Mouse (Mus musculus) heart, embryonic 13.5 days (tissue): ENCODE measurements around the gene Plxna4. TPM values are rescaled to one million over a fixed set of nuclear protein-coding genes. Genes with fewer than 3 reads are reported as not detected.
A peak's percentile ranks its signal among the peaks of the same experiment; 100 is the strongest.

Source experiments
- ATAC-seq: fragments of 200-750 bp; cut with Nextera tagmentation; 2 replicates; pipeline ENCODE4 v1.8.0; 2017; ENCODE audit warnings: moderate TSS enrichment; ENCODE audit not compliant: insufficient number of reproducible peaks, low FRiP score, low TSS enrichment; ENCODE audit errors: extremely low read depth
- H3K27ac ChIP-seq: fragments of 300-500 bp; sonication (generic); replicated peaks from 2 replicates; pipeline ENCODE4 v1.5.1; 2015; ENCODE audit warnings: moderate library complexity, mild to moderate bottlenecking, inconsistent platforms
- H3K27me3 ChIP-seq: fragments of 300-500 bp; sonication (generic); replicated peaks from 2 replicates; pipeline ENCODE4 v1.6.1; 2015; ENCODE audit warnings: mild to moderate bottlenecking, inconsistent platforms
- H3K36me3 ChIP-seq: fragments of 300-500 bp; sonication (generic); 2 replicates; pipeline ENCODE4 v1.6.1; 2015; ENCODE audit warnings: mild to moderate bottlenecking, inconsistent platforms
- H3K4me1 ChIP-seq: fragments of 300-500 bp; sonication (generic); 2 replicates; pipeline ENCODE4 v1.6.1; 2015; ENCODE audit warnings: inconsistent platforms
- H3K4me2 ChIP-seq: fragments of 300-500 bp; sonication (generic); 2 replicates; pipeline ENCODE4 v1.6.1; 2015; ENCODE audit warnings: inconsistent platforms, mild to moderate bottlenecking, moderate library complexity
- H3K4me3 ChIP-seq: fragments of 300-500 bp; sonication (generic); 2 replicates; pipeline ENCODE4 v1.5.1; 2015; ENCODE audit warnings: moderate library complexity, mild to moderate bottlenecking, inconsistent platforms
- H3K9ac ChIP-seq: fragments of 300-500 bp; sonication (generic); 2 replicates; pipeline ENCODE4 v1.6.1; 2015; ENCODE audit warnings: inconsistent platforms, mild to moderate bottlenecking, moderate library complexity
- H3K9me3 ChIP-seq: fragments of 300-500 bp; sonication (generic); 2 replicates; pipeline ENCODE4 v1.6.1; 2016; ENCODE audit warnings: inconsistent platforms
- whole genome bisulfite sequencing: fragments of 180-500 bp; shearing (Covaris S2); methylation state at CpG from one replicate; pipeline ENCODE4 v1.1.7; 2015; ENCODE audit warnings: mixed read lengths; 5-methylcytosine and 5-hydroxymethylcytosine counted together
- polyA plus RNA-seq: library from polyadenylated mRNA; unstranded; fragments of >200 nt; fragmentation: Nextera tagmentation; extraction: Ambion mirVana; gene quantifications from 2 replicates; pipeline ENCODE4 v1.2.1, GENCODE M21; 2015

Gene Plxna4
- polyA plus RNA-seq, 1 experiment from 2014 or later: 5.5 TPM

DNA sequence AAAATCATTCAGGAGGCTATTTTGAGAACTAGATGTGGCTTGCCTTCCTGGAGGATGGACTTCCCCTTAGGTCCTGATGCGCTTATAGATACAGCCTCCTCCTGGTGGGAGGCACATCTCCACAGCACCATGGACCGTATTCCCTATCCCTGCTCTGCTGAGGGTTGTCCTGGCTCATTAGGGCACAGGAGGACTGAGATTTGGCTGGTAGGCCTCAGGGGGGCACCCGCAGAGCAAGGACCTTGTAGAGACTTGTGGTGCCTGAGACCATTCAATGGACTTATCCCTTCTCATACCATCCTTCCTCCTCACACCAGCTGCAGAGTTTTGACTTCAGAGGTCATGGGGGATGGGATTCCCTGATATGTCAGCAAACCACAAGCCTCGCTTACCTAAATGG lies 47.8 kb downstream of the Plxna4 start:
- Histone ChIP-seq H3K27ac (no peak overlapping the region), H3K9ac (no peak overlapping the region), H3K9me3 (no peaks in the 10 kb centered on the region), H3K4me2 (no peak overlapping the region), H3K36me3 (peaks cover 2% of the 10 kb centered on the region; the same call in 1 of the 2 replicates), H3K27me3 (no peaks in the 10 kb centered on the region), H3K4me3 (no peak overlapping the region), H3K4me1 (peaks cover 40% of the 10 kb centered on the region)
- ATAC-seq: no peak
- WGBS: 79% methylated on average over 4 of the region's 4 CpGs

DNA sequence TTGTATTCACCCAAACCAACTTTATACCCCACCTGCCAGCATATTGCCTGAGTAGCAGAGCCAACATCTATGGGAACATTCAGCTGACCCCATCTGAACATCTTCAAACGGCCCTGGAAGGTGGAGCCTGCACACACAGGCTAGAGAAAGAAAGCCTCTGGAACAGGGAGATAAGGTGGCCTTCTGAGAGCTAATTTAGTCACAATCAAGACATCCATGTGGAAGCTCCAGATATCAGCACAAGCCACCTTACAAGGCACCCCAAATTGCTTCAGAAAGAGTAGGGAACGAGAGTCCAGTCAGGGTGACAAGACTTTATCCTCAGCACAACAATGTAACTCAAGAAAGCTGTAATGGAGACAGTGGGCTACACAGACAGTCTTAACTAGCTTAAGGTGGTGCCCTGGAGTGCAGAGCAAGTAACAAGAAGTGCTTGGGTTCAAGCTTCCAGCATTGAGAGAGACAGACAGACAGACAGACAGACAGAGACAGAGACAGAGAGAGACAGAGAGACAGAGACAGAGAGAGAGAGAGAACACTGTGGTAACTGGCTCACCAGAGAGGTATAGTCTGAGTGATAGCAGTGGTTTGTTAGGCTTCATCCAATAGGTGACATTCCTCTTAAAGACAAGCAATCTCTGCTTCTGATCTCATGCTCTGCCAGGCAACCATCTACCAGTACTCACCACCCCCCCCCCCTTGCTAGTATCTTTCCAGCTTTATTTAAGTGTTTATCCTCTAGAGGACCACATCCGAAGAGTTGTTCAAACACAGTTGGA lies 53.8 kb downstream of the Plxna4 start:
- Histone ChIP-seq H3K4me3 (no peak overlapping the region), H3K4me2 (0 out of 2 replicates have a peak overlapping the region, but pooled peaks have one; percentile 17), H3K9me3 (no peaks in the 10 kb centered on the region), H3K36me3 (peaks cover 8% of the 10 kb centered on the region; the same call in 1 of the 2 replicates), H3K27me3 (no peaks in the 10 kb centered on the region), H3K9ac (no peak overlapping the region), H3K27ac (no peak overlapping the region), H3K4me1 (peaks cover 41% of the 10 kb centered on the region)
- 42% methylated on average over 3 of the region's 3 CpGs for WGBS
- no peak; the same call in 1 of the 2 replicates for ATAC-seq

DNA sequence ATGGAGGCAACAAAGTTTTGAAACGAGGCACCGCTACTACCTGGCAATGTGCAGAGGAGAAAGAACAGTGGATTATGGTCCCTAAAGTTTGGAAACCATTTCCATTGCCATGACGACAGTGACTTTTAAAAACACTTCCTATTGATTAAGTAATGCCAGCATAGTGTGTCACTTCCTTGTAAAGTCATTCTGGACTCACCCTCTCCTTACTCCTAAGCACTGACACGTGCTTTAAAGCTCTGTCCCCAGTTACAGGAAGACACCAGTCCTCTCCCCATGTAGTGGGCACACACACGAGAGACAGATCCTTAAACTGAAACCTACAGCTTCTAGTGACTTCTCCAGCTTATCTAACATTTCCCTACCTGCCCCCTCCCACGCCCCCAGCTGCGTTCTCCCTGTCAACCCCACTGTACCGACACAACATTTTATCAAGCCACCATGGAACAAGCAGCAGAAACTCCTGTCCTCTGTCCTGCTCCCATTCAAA lies 59.9 kb downstream of the Plxna4 start:
- no peak for ATAC-seq
- Histone ChIP-seq H3K36me3 (peaks cover 8% of the 10 kb centered on the region; the same call in 1 of the 2 replicates), H3K4me2 (no peak overlapping the region), H3K27me3 (no peaks in the 10 kb centered on the region), H3K4me1 (peaks cover 40% of the 10 kb centered on the region), H3K4me3 (no peak overlapping the region), H3K9me3 (no peaks in the 10 kb centered on the region), H3K9ac (no peak overlapping the region), H3K27ac (no peak overlapping the region)
- 42% methylated on average over 8 of the region's 8 CpGs for WGBS

DNA sequence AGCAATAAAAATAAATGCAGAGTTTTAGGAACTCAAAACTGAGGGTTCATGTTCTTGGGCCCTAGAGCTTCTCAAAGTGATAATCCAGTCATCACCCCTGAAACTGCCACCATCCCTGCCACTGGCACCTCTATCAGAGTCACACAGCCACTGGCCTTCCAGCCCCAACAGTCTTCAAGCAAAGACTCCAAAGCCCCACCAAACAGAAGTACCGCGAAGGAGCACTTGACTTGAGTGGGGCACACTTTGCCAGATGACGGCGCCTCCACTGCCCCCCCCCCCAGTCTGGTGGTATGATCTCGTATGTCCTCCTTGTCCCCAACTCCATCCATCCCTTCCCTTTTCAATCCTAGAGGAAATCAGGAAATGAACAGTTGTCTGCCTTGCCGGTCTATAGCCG lies 60.5 kb downstream of the Plxna4 start:
- H3K9ac ChIP-seq: no peak overlapping the region
- no peak overlapping the region for H3K4me2 ChIP-seq
- no peaks in the 10 kb centered on the region for H3K9me3 ChIP-seq
- no peak overlapping the region for H3K4me3 ChIP-seq
- no peaks in the 10 kb centered on the region for H3K27me3 ChIP-seq
- 69% methylated on average over 7 of the region's 7 CpGs for WGBS
- no peak overlapping the region for H3K27ac ChIP-seq
- peaks cover 8% of the 10 kb centered on the region; the same call in 1 of the 2 replicates for H3K36me3 ChIP-seq
- ATAC-seq: no peak
- H3K4me1 ChIP-seq: peaks cover 39% of the 10 kb centered on the region

DNA sequence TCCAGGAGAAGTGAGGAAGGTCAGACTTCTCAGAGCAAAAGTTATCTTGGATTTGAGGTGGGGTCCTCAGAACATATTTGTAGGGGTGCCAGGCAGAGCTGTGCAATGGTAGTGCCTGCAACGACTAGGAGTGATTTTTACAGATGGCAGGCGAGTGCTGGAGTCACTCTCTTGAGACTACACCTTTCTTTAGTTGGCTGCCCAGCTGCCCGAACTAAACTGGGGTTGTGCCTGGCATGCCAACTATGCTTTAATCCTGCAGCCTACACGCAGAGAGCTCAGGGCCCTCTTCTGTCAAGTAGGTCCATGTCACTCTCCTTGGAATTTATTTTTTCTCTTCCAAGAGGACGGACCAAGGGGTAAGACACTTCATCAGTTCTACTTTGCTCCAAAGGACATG lies 61.2 kb downstream of the Plxna4 start:
- Histone ChIP-seq H3K27me3 (no peaks in the 10 kb centered on the region), H3K36me3 (peaks cover 8% of the 10 kb centered on the region; the same call in 1 of the 2 replicates), H3K4me1 (peaks cover 39% of the 10 kb centered on the region), H3K4me3 (no peak overlapping the region), H3K9me3 (no peaks in the 10 kb centered on the region), H3K4me2 (no peak overlapping the region), H3K9ac (no peak overlapping the region), H3K27ac (no peak overlapping the region)
- 51% methylated on average over 5 of the region's 5 CpGs for WGBS
- no peak for ATAC-seq

DNA sequence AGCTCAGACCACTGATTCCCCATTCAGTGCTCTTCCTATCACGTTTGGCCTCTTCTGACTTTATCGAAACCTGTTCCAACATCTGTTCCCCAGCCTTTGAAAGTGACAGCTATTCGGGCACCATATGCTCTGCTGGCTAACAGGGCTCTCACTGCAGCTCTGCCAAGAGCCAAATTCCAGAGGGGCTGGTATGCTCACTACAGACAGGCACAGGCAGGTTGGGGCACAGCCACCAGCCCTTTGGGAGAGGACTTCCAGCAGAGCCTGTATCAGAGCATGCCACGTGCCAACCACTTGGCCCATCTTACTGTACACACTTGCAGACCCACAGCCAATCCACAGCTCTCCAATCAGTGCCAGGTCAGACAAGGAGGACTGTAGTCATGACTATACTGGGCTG lies 67.9 kb downstream of the Plxna4 start:
- peaks cover 15% of the 10 kb centered on the region for H3K36me3 ChIP-seq
- H3K4me3 ChIP-seq: no peak overlapping the region
- H3K9ac ChIP-seq: no peak overlapping the region
- ATAC-seq: no peak
- no peak overlapping the region for H3K27ac ChIP-seq
- no peaks in the 10 kb centered on the region for H3K9me3 ChIP-seq
- H3K4me2 ChIP-seq: no peak overlapping the region
- H3K4me1 ChIP-seq: peaks cover 7% of the 10 kb centered on the region
- WGBS: 73% methylated on average over 4 of the region's 4 CpGs
- H3K27me3 ChIP-seq: no peaks in the 10 kb centered on the region

DNA sequence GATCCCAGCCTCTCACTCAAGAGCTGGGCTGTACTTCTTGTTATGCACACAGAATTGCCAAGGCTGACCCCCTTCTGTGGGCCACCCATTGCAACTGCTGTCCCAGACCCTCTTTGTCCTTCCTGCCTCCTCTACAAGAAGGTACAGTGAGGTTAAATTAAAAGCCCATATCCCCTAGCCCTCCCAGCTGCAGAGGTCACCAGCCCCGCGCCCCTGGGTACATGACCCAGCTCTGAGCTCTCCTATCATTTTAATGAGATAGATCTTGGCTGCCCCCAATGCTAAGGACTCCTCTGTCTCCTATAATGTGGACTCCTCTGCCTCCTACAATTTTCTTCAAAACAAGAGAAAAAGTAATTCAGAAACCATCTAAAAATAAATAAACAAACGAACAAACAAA lies 69.4 kb downstream of the Plxna4 start:
- ATAC-seq: no peak
- WGBS: 91% methylated on average over 3 of the region's 3 CpGs
- H3K4me2 ChIP-seq: no peak overlapping the region
- no peak overlapping the region for H3K4me3 ChIP-seq
- H3K9ac ChIP-seq: no peak overlapping the region
- H3K36me3 ChIP-seq: peaks cover 15% of the 10 kb centered on the region
- H3K27me3 ChIP-seq: no peaks in the 10 kb centered on the region
- H3K9me3 ChIP-seq: no peaks in the 10 kb centered on the region
- peaks cover 19% of the 10 kb centered on the region for H3K4me1 ChIP-seq
- no peak overlapping the region for H3K27ac ChIP-seq

DNA sequence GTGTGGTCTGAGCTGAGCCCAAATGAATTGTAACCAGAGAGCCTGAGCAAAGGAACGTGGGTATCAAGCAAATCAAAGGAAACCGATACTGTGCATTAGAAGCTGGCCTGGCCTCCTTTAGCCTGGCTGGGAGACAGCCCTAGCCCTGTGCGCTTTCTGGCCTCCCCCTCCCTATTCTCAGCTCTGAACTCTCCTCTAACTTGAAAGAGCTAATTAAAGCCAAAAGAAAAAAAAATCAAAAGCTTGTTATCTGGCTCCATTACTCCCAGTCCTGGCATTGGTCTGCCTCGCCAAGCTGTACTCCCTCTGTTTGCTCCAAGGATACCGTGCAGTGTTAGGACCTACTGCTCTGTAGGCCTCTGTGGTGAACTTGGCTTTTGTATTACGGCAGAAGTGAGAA lies 73.9 kb downstream of the Plxna4 start:
- Histone ChIP-seq H3K27me3 (no peaks in the 10 kb centered on the region), H3K9me3 (no peaks in the 10 kb centered on the region), H3K4me1 (peaks cover 44% of the 10 kb centered on the region), H3K36me3 (peaks cover 15% of the 10 kb centered on the region), H3K4me2 (no peak overlapping the region), H3K4me3 (no peak overlapping the region), H3K27ac (peak overlapping the region; percentile 46), H3K9ac (0 out of 2 replicates have a peak overlapping the region, but pooled peaks have one; percentile 17)
- 40% methylated on average over 6 of the region's 6 CpGs for WGBS
- no peak for ATAC-seq

DNA sequence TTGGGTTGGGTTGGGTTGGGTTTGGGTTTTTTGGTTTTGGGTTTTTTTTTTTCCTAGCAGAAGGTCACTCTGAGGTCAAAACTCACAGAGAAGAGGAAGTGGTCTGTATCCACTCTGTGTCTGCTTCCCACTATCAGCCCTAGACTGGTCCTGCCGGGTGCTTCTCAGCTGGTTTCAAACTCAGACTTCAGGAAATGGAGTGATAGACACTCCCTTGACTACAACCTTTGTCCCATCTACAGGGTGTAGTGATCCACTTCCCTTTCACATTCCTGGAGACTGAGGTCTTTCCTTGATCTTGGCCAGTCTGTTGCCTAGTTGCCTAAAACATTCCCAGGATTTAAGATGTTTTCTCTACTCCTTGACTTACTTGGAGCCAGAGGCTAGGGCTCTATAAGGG lies 76.0 kb downstream of the Plxna4 start:
- no peak overlapping the region for H3K4me3 ChIP-seq
- H3K27ac ChIP-seq: peak overlapping the region; percentile 81
- no peak overlapping the region for H3K9ac ChIP-seq
- H3K4me1 ChIP-seq: peaks cover 47% of the 10 kb centered on the region
- H3K27me3 ChIP-seq: no peaks in the 10 kb centered on the region
- no peak for ATAC-seq
- H3K4me2 ChIP-seq: no peak overlapping the region
- H3K36me3 ChIP-seq: peaks cover 10% of the 10 kb centered on the region
- H3K9me3 ChIP-seq: no peaks in the 10 kb centered on the region
- WGBS: 26% methylated on average over 1 of the region's 1 CpGs

DNA sequence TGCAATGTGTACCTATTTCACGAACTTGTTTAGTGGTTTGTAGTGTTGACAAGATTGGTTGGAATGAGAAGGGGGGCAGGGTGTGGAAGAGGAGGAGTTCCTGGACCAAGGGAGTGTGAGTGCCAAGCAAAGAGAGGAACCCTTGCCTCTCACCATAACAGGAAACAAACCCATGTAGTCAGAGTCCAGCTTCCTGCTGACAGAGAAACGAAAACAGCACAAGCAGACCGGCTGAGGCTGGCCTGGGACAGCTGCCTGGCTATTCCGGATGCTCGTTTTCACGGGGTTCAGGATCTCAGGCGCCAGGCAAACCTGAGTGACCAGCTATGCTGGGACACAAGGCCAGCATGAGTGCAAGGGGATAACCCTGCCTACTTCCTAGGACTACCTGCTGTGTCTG lies 77.1 kb downstream of the Plxna4 start:
- H3K4me1 ChIP-seq: peaks cover 47% of the 10 kb centered on the region
- no peak overlapping the region for H3K4me3 ChIP-seq
- no peaks in the 10 kb centered on the region for H3K27me3 ChIP-seq
- no peaks in the 10 kb centered on the region for H3K36me3 ChIP-seq
- H3K4me2 ChIP-seq: no peak overlapping the region
- ATAC-seq: peak; percentile 53; the same call in 1 of the 2 replicates
- 47% methylated on average over 7 of the region's 7 CpGs for WGBS
- H3K9me3 ChIP-seq: no peaks in the 10 kb centered on the region
- no peak overlapping the region for H3K9ac ChIP-seq
- peak overlapping the region; percentile 81 for H3K27ac ChIP-seq

DNA sequence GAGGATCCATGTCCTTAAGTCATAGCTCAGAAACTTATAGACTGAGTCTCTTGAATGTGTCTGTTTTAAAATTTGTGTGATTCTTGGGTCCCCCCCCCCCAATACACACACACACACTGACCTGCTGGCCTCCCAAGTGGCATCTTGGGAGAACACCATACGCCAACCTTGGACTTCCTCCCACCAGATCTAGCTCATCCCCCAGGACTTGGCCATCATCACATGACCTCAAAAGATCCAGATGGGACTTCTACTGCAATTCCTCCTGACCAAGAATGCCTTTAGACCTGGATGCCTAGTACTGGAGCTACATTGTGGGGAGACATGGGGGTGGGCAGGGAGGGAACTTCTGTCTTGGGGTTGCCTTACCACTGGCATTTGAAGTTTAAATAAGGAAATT lies 77.5 kb downstream of the Plxna4 start:
- Histone ChIP-seq H3K9ac (no peak overlapping the region), H3K4me2 (no peak overlapping the region), H3K27me3 (no peaks in the 10 kb centered on the region), H3K27ac (peak overlapping the region; percentile 81), H3K4me1 (peaks cover 47% of the 10 kb centered on the region), H3K9me3 (no peaks in the 10 kb centered on the region), H3K4me3 (no peak overlapping the region), H3K36me3 (no peaks in the 10 kb centered on the region)
- no peak for ATAC-seq
- WGBS: 91% methylated on average over 1 of the region's 1 CpGs

DNA sequence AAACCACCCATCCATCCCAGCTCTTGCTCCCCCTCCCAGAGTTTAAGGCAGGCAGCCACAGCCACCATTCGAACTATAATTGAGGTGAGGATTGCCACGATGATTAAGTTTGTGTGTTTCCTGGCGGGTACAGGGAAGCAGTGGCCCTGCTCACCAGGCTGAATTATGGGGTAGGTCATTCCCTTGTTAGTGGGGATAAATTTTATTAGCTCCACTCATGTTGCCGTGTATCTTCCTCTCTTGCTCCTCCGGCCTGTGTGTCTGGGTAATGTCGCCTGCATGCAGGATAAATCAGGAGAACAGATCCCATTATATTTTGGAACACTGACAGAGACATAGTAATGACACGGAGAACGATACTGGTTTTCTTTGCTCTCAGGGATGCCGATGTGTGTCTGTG lies 78.9 kb downstream of the Plxna4 start:
- Histone ChIP-seq H3K4me1 (peaks cover 39% of the 10 kb centered on the region), H3K4me2 (no peak overlapping the region), H3K27me3 (no peaks in the 10 kb centered on the region), H3K4me3 (no peak overlapping the region), H3K9me3 (no peaks in the 10 kb centered on the region), H3K27ac (no peak overlapping the region), H3K36me3 (no peaks in the 10 kb centered on the region), H3K9ac (no peak overlapping the region)
- 74% methylated on average over 9 of the region's 9 CpGs for WGBS
- ATAC-seq: no peak
